Mouse (Mus musculus) heart, postnatal 0 days (tissue): ENCODE measurements around the gene Pnpla1. TPM values are rescaled to one million over a fixed set of nuclear protein-coding genes. Genes with fewer than 3 reads are reported as not detected.

Experiments
- ATAC-seq: fragments of 200-750 bp; cut with Nextera tagmentation; 2 replicates; pipeline ENCODE4 v1.8.0; 2017; ENCODE audit warnings: low read depth, moderate number of reproducible peaks, moderate library complexity; ENCODE audit not compliant: insufficient read depth
- DNase-seq: peaks from one replicate; pipeline ENCODE4 v3.0.0-alpha.2; 2016; ENCODE audit warnings: low spot score
- H3K27ac ChIP-seq: fragments of 300-500 bp; sonication (generic); 2 replicates; pipeline ENCODE4 v1.5.1; 2014; ENCODE audit warnings: low read depth, mild to moderate bottlenecking
- H3K27me3 ChIP-seq: fragments of 300-500 bp; sonication (generic); 2 replicates; pipeline ENCODE4 v1.6.1; 2014; ENCODE audit warnings: low read length, mixed read lengths; ENCODE audit not compliant: control insufficient read depth, insufficient read depth
- H3K36me3 ChIP-seq: fragments of 300-500 bp; sonication (generic); replicated peaks from 2 replicates; pipeline ENCODE4 v1.6.1; 2014; ENCODE audit warnings: low read length, mixed read lengths; ENCODE audit not compliant: control insufficient read depth, insufficient read depth
- H3K4me1 ChIP-seq: fragments of 300-500 bp; sonication (generic); 2 replicates; pipeline ENCODE4 v1.6.1; 2014; ENCODE audit warnings: antibody characterized with exemption; ENCODE audit not compliant: control insufficient read depth, insufficient read depth
- H3K4me2 ChIP-seq: fragments of 300-500 bp; sonication (generic); 2 replicates; pipeline ENCODE4 v1.6.1; 2014; ENCODE audit warnings: low read depth, mild to moderate bottlenecking, low read length, moderate library complexity
- H3K4me3 ChIP-seq: fragments of 300-500 bp; sonication (generic); 2 replicates; pipeline ENCODE4 v1.5.1; 2014; ENCODE audit warnings: low read depth, low read length
- H3K9ac ChIP-seq: fragments of 300-500 bp; sonication (generic); replicated peaks from 2 replicates; pipeline ENCODE4 v1.6.1; 2014; ENCODE audit warnings: low read depth, low read length, mixed read lengths
- H3K9me3 ChIP-seq: fragments of 300-500 bp; sonication (generic); replicated peaks from 2 replicates; pipeline ENCODE4 v1.6.1; 2016; ENCODE audit warnings: low read length; ENCODE audit not compliant: control insufficient read depth
- CTCF ChIP-seq: IDR thresholded peaks from 2 replicates; pipeline ENCODE4 v1.5.1; 2016; ENCODE audit warnings: antibody characterized with exemption, control low read depth, low read depth
- EP300 ChIP-seq: IDR thresholded peaks from 2 replicates; pipeline ENCODE4 v1.6.1; 2016; ENCODE audit warnings: antibody characterized with exemption, low read depth
- WGBS: fragments of 180-500 bp; shearing (Covaris S2); extraction: QIAGEN DNeasy Blood & Tissue Kit; methylation state at CpG from one replicate; pipeline ENCODE4 v1.1.7; 2014; 5-methylcytosine and 5-hydroxymethylcytosine counted together
- polyA plus RNA-seq: library from polyadenylated mRNA; unstranded; fragments of >200 nt; fragmentation: Nextera tagmentation; extraction: Ambion mirVana; gene quantifications from 2 replicates; pipeline ENCODE4 v1.2.1, GENCODE M21; 2015
- total RNA-seq: library from RNA; depleted of rRNA; stranded (reverse); fragments of >200 nt; gene quantifications from 2 replicates; pipeline ENCODE4 v1.2.3, GENCODE M21; 2014; ENCODE audit warnings: low replicate concordance

Pnpla1 gene
- total and polyA plus RNA-seq, 2 experiments from 2014 or later = 0.04 TPM; not detected in 1

- Histone ChIP-seq H3K4me2 (no peak overlapping the region), H3K9ac (no peak overlapping the region), H3K27ac (no peak overlapping the region), H3K36me3 (no peaks in the 10 kb centered on the region), H3K27me3 (no peaks in the 10 kb centered on the region), H3K4me3 (no peak overlapping the region), H3K4me1 (no peaks in the 10 kb centered on the region), H3K9me3 (0 out of 2 replicates have a peak, but pooled peaks cover 2% of the 10 kb centered on the region)
- no peak for ATAC-seq
- no peak for DNase-seq
- WGBS = 59% methylated on average over 3 of the region's 3 CpGs
- no peak for TF ChIP-seq EP300
- TF ChIP-seq CTCF = no peak
These were observed 2.2 kb upstream of the Pnpla1 start for GRCm38 (mm10) chr17:28856030-28856429.

- TF ChIP-seq CTCF = no peak
- no peak for TF ChIP-seq EP300
- H3K9me3 ChIP-seq = no peaks in the 10 kb centered on the region
- no peaks in the 10 kb centered on the region for H3K36me3 ChIP-seq
- no peak for ATAC-seq
- no peak for DNase-seq
- no peak overlapping the region for H3K4me2 ChIP-seq
- H3K4me1 ChIP-seq = no peaks in the 10 kb centered on the region
- no peak overlapping the region for H3K9ac ChIP-seq
- H3K27me3 ChIP-seq = no peaks in the 10 kb centered on the region
- H3K27ac ChIP-seq = no peak overlapping the region
- 49% methylated on average over 7 of the region's 7 CpGs for WGBS
- H3K4me3 ChIP-seq = no peak overlapping the region
These were observed 5.7 kb downstream of the Pnpla1 start for GRCm38 (mm10) chr17:28863926-28864325.

- 59% methylated on average over 6 of the region's 6 CpGs for WGBS
- Histone ChIP-seq H3K9me3 (no peaks in the 10 kb centered on the region), H3K36me3 (no peaks in the 10 kb centered on the region), H3K9ac (no peak overlapping the region), H3K4me3 (no peak overlapping the region), H3K4me2 (no peak overlapping the region), H3K4me1 (no peaks in the 10 kb centered on the region), H3K27me3 (no peaks in the 10 kb centered on the region), H3K27ac (no peak overlapping the region)
- ATAC-seq (no peak), DNase-seq (no peak)
- TF ChIP-seq EP300 (no peak), CTCF (no peak)
These were observed 6.3 kb downstream of the Pnpla1 start for GRCm38 (mm10) chr17:28864464-28864863.

GRCm38 (mm10) chr17:28866921-28867320, 8.7 kb downstream of the Pnpla1 start:
- H3K9me3 ChIP-seq = no peaks in the 10 kb centered on the region
- no peak overlapping the region for H3K4me2 ChIP-seq
- H3K27ac ChIP-seq = no peak overlapping the region
- DNase-seq = no peak
- H3K36me3 ChIP-seq = no peaks in the 10 kb centered on the region
- no peaks in the 10 kb centered on the region for H3K27me3 ChIP-seq
- TF ChIP-seq EP300 (no peak), CTCF (no peak)
- H3K4me3 ChIP-seq = no peak overlapping the region
- no peak overlapping the region for H3K9ac ChIP-seq
- no peaks in the 10 kb centered on the region for H3K4me1 ChIP-seq
- no peak for ATAC-seq

GRCm38 (mm10) chr17:28867381-28867780, 9.2 kb downstream of the Pnpla1 start:
- H3K27me3 ChIP-seq = no peaks in the 10 kb centered on the region
- H3K9me3 ChIP-seq = no peaks in the 10 kb centered on the region
- no peak overlapping the region for H3K4me2 ChIP-seq
- 90% methylated on average over 4 of the region's 4 CpGs for WGBS
- no peak for ATAC-seq
- H3K4me1 ChIP-seq = no peaks in the 10 kb centered on the region
- H3K36me3 ChIP-seq = no peaks in the 10 kb centered on the region
- no peak for DNase-seq
- H3K27ac ChIP-seq = no peak overlapping the region
- TF ChIP-seq EP300 (no peak), CTCF (no peak)
- H3K9ac ChIP-seq = no peak overlapping the region
- H3K4me3 ChIP-seq = no peak overlapping the region

GRCm38 (mm10) chr17:28869412-28870110, 11.3 kb downstream of the Pnpla1 start:
- Histone ChIP-seq H3K9me3 (no peaks in the 10 kb centered on the region), H3K27ac (no peak overlapping the region), H3K4me2 (no peak overlapping the region), H3K27me3 (no peaks in the 10 kb centered on the region), H3K4me1 (no peaks in the 10 kb centered on the region), H3K4me3 (no peak overlapping the region), H3K36me3 (no peaks in the 10 kb centered on the region), H3K9ac (no peak overlapping the region)
- 52% methylated on average over 9 of the region's 9 CpGs for WGBS
- TF ChIP-seq EP300 (no peak), CTCF (no peak)
- ATAC-seq (no peak), DNase-seq (no peak)
